ENCODE assay signal across 15 mouse cellular contexts in the genomic region with DNA sequence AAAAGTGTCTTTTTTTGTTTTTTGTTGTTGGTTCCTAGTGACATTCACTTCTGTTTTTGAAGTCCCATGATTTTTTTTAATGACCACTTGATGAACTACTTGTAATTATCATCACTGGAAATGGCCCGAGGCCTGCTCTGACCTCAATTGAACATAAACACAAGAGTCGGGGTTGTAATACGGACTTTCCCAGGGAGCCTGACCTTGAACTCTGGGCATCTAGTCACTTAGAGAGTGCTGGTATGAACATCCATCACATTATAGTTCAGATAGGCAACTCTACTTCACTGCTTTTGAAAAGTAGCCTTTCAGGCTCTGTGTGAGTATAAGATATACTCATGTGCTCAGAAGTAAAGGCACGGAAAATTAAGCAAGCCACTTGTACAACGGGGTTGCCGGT.
DNase-seq lines count a peak whose midpoint lies in the region; ATAC-seq and TF ChIP-seq lines count a peak whose summit lies in the region.
"Had no signal": no experiment of that assay in that cellular context is flagged by ENCODE, and none has a peak within 500 bp of the region (broad histone marks: within the 10 kb centered on the region; RNA-seq: fewer than 3 reads in every experiment).

No protein-coding gene starts in this region.

- H3K4me1 ChIP-seq in heart, adult 2 months (ENCODE audit: control insufficient read depth, insufficient read depth, low read length), result peaks cover 7% of the 10 kb centered on the region
- peaks cover 6% of the 10 kb centered on the region; the same call in 1 of the 2 replicates for H3K4me1 ChIP-seq in heart, embryonic 11.5 days (ENCODE audit: control insufficient read depth, insufficient read depth, low read length)
- H3K4me1 ChIP-seq in lung, embryonic 15.5 days, result peaks cover 13% of the 10 kb centered on the region
- peaks cover 3% of the 10 kb centered on the region; the same call in 1 of the 2 replicates for H3K4me1 ChIP-seq in lung, adult 2 months (ENCODE audit: control insufficient read depth, insufficient read depth, low read length)
- peaks cover 26% of the 10 kb centered on the region for H3K4me1 ChIP-seq in embryonic facial prominence, embryonic 12.5 days
- H3K4me1 ChIP-seq in intestine, embryonic 16.5 days (ENCODE audit: control insufficient read depth, insufficient read depth, low read length), result peaks cover 3% of the 10 kb centered on the region; the same call in 1 of the 2 replicates
- peaks cover 9% of the 10 kb centered on the region; the same call in 1 of the 2 replicates for H3K4me1 ChIP-seq in heart, embryonic 10.5 days

- H3K27me3 ChIP-seq in heart, adult 2 months (ENCODE audit: control insufficient read depth, insufficient read depth, low read length), result no peaks in the 10 kb centered on the region
- H3K27me3 ChIP-seq in heart, embryonic 11.5 days (ENCODE audit: control insufficient read depth, insufficient read depth, low read length), result no peaks in the 10 kb centered on the region
- H3K27me3 ChIP-seq in lung, embryonic 15.5 days, result no peaks in the 10 kb centered on the region
- no peaks in the 10 kb centered on the region for H3K27me3 ChIP-seq in embryonic facial prominence, embryonic 12.5 days
- H3K27me3 ChIP-seq in intestine, embryonic 16.5 days (replicated peaks; ENCODE audit: control insufficient read depth, insufficient read depth, low read length), result no peaks in the 10 kb centered on the region
- H3K27me3 ChIP-seq in heart, embryonic 10.5 days (ENCODE audit: insufficient read depth, poor library complexity, severe bottlenecking), result no peaks in the 10 kb centered on the region
- H3K27me3 ChIP-seq: heart, embryonic 12.5 days had no signal

- no peaks in the 10 kb centered on the region for H3K79me2 ChIP-seq in heart, adult 2 months (replicated peaks; ENCODE audit: control insufficient read depth, insufficient read depth, low read length)

- H3K27ac ChIP-seq in heart, adult 2 months, result peak overlapping the region; percentile 36
- H3K27ac ChIP-seq in heart, embryonic 11.5 days (ENCODE audit: low read depth, low read length), result no peak overlapping the region
- H3K27ac ChIP-seq in lung, embryonic 15.5 days, result peak overlapping the region; percentile 21; the same call in 1 of the 2 replicates
- peak overlapping the region; percentile 80 for H3K27ac ChIP-seq in embryonic facial prominence, embryonic 12.5 days
- peak overlapping the region; percentile 63; the same call in 1 of the 2 replicates for H3K27ac ChIP-seq in intestine, embryonic 16.5 days (ENCODE audit: low read length)
- no peak overlapping the region for H3K27ac ChIP-seq in heart, embryonic 10.5 days

- no peak overlapping the region for H3K4me3 ChIP-seq in heart, adult 2 months
- H3K4me3 ChIP-seq in heart, embryonic 11.5 days (ENCODE audit: low read depth, low read length), result no peak overlapping the region
- H3K4me3 ChIP-seq in lung, embryonic 15.5 days, result no peak overlapping the region
- H3K4me3 ChIP-seq in lung, adult 2 months (replicated peaks; ENCODE audit: extremely low read depth, low read depth, low read length), result no peak overlapping the region
- H3K4me3 ChIP-seq in embryonic facial prominence, embryonic 12.5 days, result no peak overlapping the region
- H3K4me3 ChIP-seq in intestine, embryonic 16.5 days (ENCODE audit: low read length), result no peak overlapping the region
- H3K4me3 ChIP-seq in heart, embryonic 10.5 days, result no peak overlapping the region
- H3K4me3 ChIP-seq: heart, embryonic 12.5 days; myocyte had no signal

- 52% methylated on average over 6 of the region's 6 CpGs for WGBS in heart, adult 2 months
- WGBS in heart, embryonic 11.5 days (ENCODE audit: insufficient replicate concordance), result 67% methylated on average over 6 of the region's 6 CpGs
- 48% methylated on average over 6 of the region's 6 CpGs for WGBS in lung, embryonic 15.5 days
- WGBS in lung, adult 2 months, result 50% methylated on average over 6 of the region's 6 CpGs
- 39% methylated on average over 6 of the region's 6 CpGs for WGBS in embryonic facial prominence, embryonic 12.5 days
- WGBS in intestine, embryonic 16.5 days, result 49% methylated on average over 6 of the region's 6 CpGs
- WGBS in heart, embryonic 10.5 days, result 75% methylated on average over 6 of the region's 6 CpGs

- H3K36me3 ChIP-seq in heart, adult 2 months (ENCODE audit: control insufficient read depth, insufficient read depth, low read length), result peaks cover 7% of the 10 kb centered on the region
- no peaks in the 10 kb centered on the region for H3K36me3 ChIP-seq in heart, embryonic 11.5 days (ENCODE audit: control insufficient read depth, insufficient read depth, low read length)
- no peaks in the 10 kb centered on the region for H3K36me3 ChIP-seq in lung, embryonic 15.5 days
- H3K36me3 ChIP-seq in embryonic facial prominence, embryonic 12.5 days, result no peaks in the 10 kb centered on the region
- no peaks in the 10 kb centered on the region for H3K36me3 ChIP-seq in intestine, embryonic 16.5 days (ENCODE audit: control insufficient read depth, insufficient read depth, low read length)
- H3K36me3 ChIP-seq in heart, embryonic 10.5 days, result no peaks in the 10 kb centered on the region
- H3K36me3 ChIP-seq: heart, embryonic 12.5 days had no signal

- no peak for ATAC-seq in heart, embryonic 11.5 days (replicated peaks; ENCODE audit: insufficient number of reproducible peaks, low FRiP score, low TSS enrichment)
- no peak for ATAC-seq in lung, embryonic 15.5 days (ENCODE audit: borderline replicate concordance, extremely low read depth, low FRiP score, low TSS enrichment)
- no peak for ATAC-seq in embryonic facial prominence, embryonic 12.5 days (ENCODE audit: insufficient number of reproducible peaks, insufficient read depth, low FRiP score, low TSS enrichment)
- ATAC-seq in intestine, embryonic 16.5 days, result no peak
- ATAC-seq: CD4-positive, CD25-positive, alpha-beta regulatory T cell, adult 4 months; liver, postnatal 0 days had no signal

- TF ChIP-seq CTCF in heart, adult 2 months (IDR thresholded peaks at IDR 0.05), result no peak
- TF ChIP-seq CTCF in lung, adult 2 months (IDR thresholded peaks at IDR 0.05; ENCODE audit: insufficient read depth, low read length), result no peak

- H3K4me2 ChIP-seq in heart, embryonic 11.5 days, result no peak overlapping the region
- H3K4me2 ChIP-seq in lung, embryonic 15.5 days, result no peak overlapping the region
- H3K4me2 ChIP-seq in embryonic facial prominence, embryonic 12.5 days (replicated peaks), result no peak overlapping the region
- no peak overlapping the region for H3K4me2 ChIP-seq in intestine, embryonic 16.5 days (ENCODE audit: low read depth, low read length)
- H3K4me2 ChIP-seq: heart, embryonic 12.5 days had no signal

- no peak for TF ChIP-seq POLR2A in heart, adult 2 months (IDR thresholded peaks at IDR 0.05; ENCODE audit: insufficient read depth, low read depth, low read length)
- no peak for TF ChIP-seq POLR2A in lung, adult 2 months (IDR thresholded peaks at IDR 0.05; ENCODE audit: borderline replicate concordance, extremely low read depth, low read depth, low read length)

- no peak overlapping the region for H3K9ac ChIP-seq in heart, adult 2 months (ENCODE audit: low read depth, low read length)
- no peak overlapping the region for H3K9ac ChIP-seq in heart, embryonic 11.5 days (ENCODE audit: low read depth, low read length)
- no peak overlapping the region for H3K9ac ChIP-seq in lung, embryonic 15.5 days
- H3K9ac ChIP-seq in embryonic facial prominence, embryonic 12.5 days, result no peak overlapping the region
- H3K9ac ChIP-seq in intestine, embryonic 16.5 days (ENCODE audit: low read depth, low read length), result no peak overlapping the region
- H3K9ac ChIP-seq: heart, embryonic 12.5 days; liver, postnatal 0 days had no signal

- TF ChIP-seq EP300 in heart, adult 2 months (IDR thresholded peaks at IDR 0.05; ENCODE audit: insufficient read depth, low read depth, low read length), result no peak

- no peak for DNase-seq in heart, adult 2 months
- no peak for DNase-seq in lung, adult 2 months
- DNase-seq in B cell, adult 2 months, result no peak
- DNase-seq in heart, embryonic 10.5 days (ENCODE audit: low spot score), result no peak
- DNase-seq: cerebellum, postnatal 25 days; kidney, adult 2 months; layer of hippocampus, adult 9-11 months; liver, postnatal 0 days had no signal

- H3K9me3 ChIP-seq in heart, embryonic 11.5 days (replicated peaks; ENCODE audit: control insufficient read depth, low read length), result no peaks in the 10 kb centered on the region
- H3K9me3 ChIP-seq in lung, embryonic 15.5 days, result no peaks in the 10 kb centered on the region
- no peaks in the 10 kb centered on the region for H3K9me3 ChIP-seq in embryonic facial prominence, embryonic 12.5 days
- H3K9me3 ChIP-seq in intestine, embryonic 16.5 days (ENCODE audit: control insufficient read depth, low read length), result no peaks in the 10 kb centered on the region
- H3K9me3 ChIP-seq in heart, embryonic 10.5 days, result no peaks in the 10 kb centered on the region
- H3K9me3 ChIP-seq: heart, embryonic 12.5 days had no signal

- intact Hi-C loops in heart, adult 2 months (cut with DNase I), result loop anchor here (5.0 kb wide), 1 partner anchor 186 kb away; the partner anchor contains the start of gene Rnf150

Comparison
In these comparisons a context has a peak if more than half of its experiments do, and no peak if none do; other contexts are left out.
1. H3K27ac ChIP-seq: peak in heart, adult 2 months (single experiment), lung, embryonic 15.5 days (single experiment), embryonic facial prominence, embryonic 12.5 days (single experiment) and intestine, embryonic 16.5 days (single experiment); none in heart, embryonic 11.5 days (single experiment) and heart, embryonic 10.5 days (single experiment).